Mouse (Mus musculus): ENCODE data around the gene Rbfox1.
A peak's percentile ranks its signal among the peaks of the same experiment; 100 is the strongest.

Rbfox1 gene

GRCm38 (mm10) chr16:6821741-6822140, 936.6 kb downstream of the Rbfox1 start:
- no peak for DNase-seq (ENCODE audit: low spot score)

GRCm38 (mm10) chr16:6829892-6830524, 944.9 kb downstream of the Rbfox1 start:
- DNase-seq (ENCODE audit: low spot score), result no peak

GRCm38 (mm10) chr16:6833486-6833885, 948.3 kb downstream of the Rbfox1 start:
- no peak for DNase-seq (ENCODE audit: low spot score)

- DNase-seq (ENCODE audit: low spot score), result no peak
Observed at GRCm38 (mm10) chr16:6835051-6835450, 949.9 kb downstream of the Rbfox1 start.

- peak; percentile 40 for DNase-seq (ENCODE audit: low spot score)
Observed at GRCm38 (mm10) chr16:6839299-6839995, 954.3 kb downstream of the Rbfox1 start.

- no peak for DNase-seq (ENCODE audit: low spot score)
Observed at GRCm38 (mm10) chr16:6840007-6840406, 954.9 kb downstream of the Rbfox1 start.

- DNase-seq (ENCODE audit: low spot score), result no peak
Observed at GRCm38 (mm10) chr16:6840461-6840860, 955.3 kb downstream of the Rbfox1 start.

GRCm38 (mm10) chr16:6842066-6842785, 957.1 kb downstream of the Rbfox1 start:
- DNase-seq (ENCODE audit: low spot score), result no peak

- no peak for DNase-seq (ENCODE audit: low spot score)
Observed at GRCm38 (mm10) chr16:6844659-6845058, 959.5 kb downstream of the Rbfox1 start.

GRCm38 (mm10) chr16:6851393-6851792, 966.2 kb downstream of the Rbfox1 start:
- no peak for DNase-seq (ENCODE audit: low spot score)

GRCm38 (mm10) chr16:6853796-6854195, 968.6 kb downstream of the Rbfox1 start:
- DNase-seq (ENCODE audit: low spot score), result no peak

- DNase-seq (ENCODE audit: low spot score), result no peak
Observed at GRCm38 (mm10) chr16:6861656-6862055, 976.5 kb downstream of the Rbfox1 start.

GRCm38 (mm10) chr16:6882683-6883430, 997.7 kb downstream of the Rbfox1 start:
- no peak for DNase-seq (ENCODE audit: low spot score)

- no peak for DNase-seq (ENCODE audit: low spot score)
Observed at GRCm38 (mm10) chr16:6883798-6884197, 998.6 kb downstream of the Rbfox1 start.

- no peak for DNase-seq (ENCODE audit: low spot score)
Observed at GRCm38 (mm10) chr16:6885617-6886016, 1000.5 kb downstream of the Rbfox1 start.

- DNase-seq (ENCODE audit: low spot score), result no peak
Observed at GRCm38 (mm10) chr16:6889221-6889620, 1004.1 kb downstream of the Rbfox1 start.

- DNase-seq (ENCODE audit: low spot score), result no peak
Observed at GRCm38 (mm10) chr16:6897734-6898133, 1012.6 kb downstream of the Rbfox1 start.

- no peak for DNase-seq (ENCODE audit: low spot score)
Observed at GRCm38 (mm10) chr16:6900006-6900405, 1014.9 kb downstream of the Rbfox1 start.

- no peak for DNase-seq (ENCODE audit: low spot score)
Observed at GRCm38 (mm10) chr16:6904984-6905383, 1019.8 kb downstream of the Rbfox1 start.

GRCm38 (mm10) chr16:6906001-6906400, 1020.8 kb downstream of the Rbfox1 start:
- no peak for DNase-seq (ENCODE audit: low spot score)

GRCm38 (mm10) chr16:6907550-6907949, 1022.4 kb downstream of the Rbfox1 start:
- no peak for DNase-seq (ENCODE audit: low spot score)

GRCm38 (mm10) chr16:6914531-6914930, 1029.4 kb downstream of the Rbfox1 start:
- DNase-seq (ENCODE audit: low spot score), result no peak
